Mouse (Mus musculus): Measurements from ENCODE around the gene Cyth2.

- TF ChIP-seq CTCF (IDR thresholded peaks at IDR 0.05; ENCODE audit: low read depth, low read length) (peak; percentile 90), TAL1 (conservative IDR thresholded peaks at IDR 0.05; ENCODE audit: low read depth, low read length) (no peak), POLR2AphosphoS5 (IDR thresholded peaks at IDR 0.05; ENCODE audit: insufficient replicate concordance, low read depth, low read length) (no peak), GATA2 (IDR thresholded peaks at IDR 0.05; ENCODE audit: borderline replicate concordance, low read depth, low read length) (no peak), GATA1 (IDR thresholded peaks at IDR 0.05; ENCODE audit: borderline replicate concordance, low read length) (no peak)
Observed at GRCm38 (mm10) chr7:45801348-45801747, 13.0 kb downstream of the Cyth2 start.
